Mouse (Mus musculus): Measurements from ENCODE around the gene Mtap.

DNA sequence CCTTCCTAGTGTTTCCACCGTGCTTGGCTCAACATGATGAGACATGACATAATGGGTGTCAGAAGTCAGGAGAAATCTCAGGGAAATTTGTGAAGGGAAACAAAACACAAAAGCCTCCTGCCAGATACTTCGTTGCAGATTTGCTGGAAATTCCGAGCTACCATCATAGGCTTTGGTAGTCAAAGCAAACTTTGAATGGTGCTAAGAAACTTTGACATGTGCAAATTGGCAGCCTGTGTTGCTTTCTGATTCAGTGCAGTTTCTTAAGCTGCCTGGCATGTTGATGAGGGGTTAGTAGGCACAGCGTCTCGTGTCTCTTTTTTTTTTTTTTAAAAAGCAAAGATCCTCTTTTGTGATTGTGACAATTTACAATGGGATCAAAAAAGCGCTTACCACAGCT is 46.7 kb upstream of the Mtap start:
- TF ChIP-seq CTCF (IDR thresholded peaks at IDR 0.05; ENCODE audit: low read depth) (no peak), EP300 (IDR thresholded peaks at IDR 0.05; ENCODE audit: low read depth) (no peak)

Measured in liver, postnatal 0 days (tissue).